Mouse (Mus musculus) forebrain, postnatal 0 days (tissue): ENCODE measurements around the gene Arpp21. TPM values are rescaled to one million over a fixed set of nuclear protein-coding genes. Genes with fewer than 3 reads are reported as not detected.
A peak's percentile ranks its signal among the peaks of the same experiment; 100 is the strongest.

Experiments
- ATAC-seq: fragments of 200-750 bp; cut with Nextera tagmentation; 2 replicates; pipeline ENCODE4 v1.8.0; 2017; ENCODE audit warnings: mild to moderate bottlenecking, moderate library complexity
- DNase-seq: peaks from one replicate; pipeline ENCODE4 v3.0.0-alpha.2; 2015
- H3K27ac ChIP-seq: fragments of 300-500 bp; sonication (generic); 2 replicates; pipeline ENCODE4 v1.5.1; 2014; ENCODE audit warnings: low read depth, mild to moderate bottlenecking, antibody characterized with exemption, low read length, moderate library complexity, mixed read lengths
- H3K27me3 ChIP-seq: fragments of 300-500 bp; sonication (generic); 2 replicates; pipeline ENCODE4 v1.6.1; 2014; ENCODE audit warnings: mild to moderate bottlenecking, low read length, mixed read lengths; ENCODE audit not compliant: insufficient read depth
- H3K36me3 ChIP-seq: fragments of 300-500 bp; sonication (generic); 2 replicates; pipeline ENCODE4 v1.6.1; 2014; ENCODE audit warnings: mild to moderate bottlenecking, moderate library complexity; ENCODE audit not compliant: insufficient read depth
- H3K4me1 ChIP-seq: fragments of 300-500 bp; sonication (generic); 2 replicates; pipeline ENCODE4 v1.6.1; 2014; ENCODE audit warnings: antibody characterized with exemption; ENCODE audit not compliant: insufficient read depth
- H3K4me2 ChIP-seq: fragments of 300-500 bp; sonication (generic); 2 replicates; pipeline ENCODE4 v1.6.1; 2014; ENCODE audit warnings: low read depth, mild to moderate bottlenecking, moderate library complexity
- H3K4me3 ChIP-seq: fragments of 300-500 bp; sonication (generic); 2 replicates; pipeline ENCODE4 v1.5.1; 2014; ENCODE audit warnings: low read depth, low read length, mixed read lengths
- H3K9ac ChIP-seq: fragments of 300-500 bp; sonication (generic); 2 replicates; pipeline ENCODE4 v1.6.1; 2014; ENCODE audit warnings: mild to moderate bottlenecking
- H3K9me3 ChIP-seq: fragments of 300-500 bp; sonication (generic); 2 replicates; pipeline ENCODE4 v1.6.1; 2016; ENCODE audit warnings: low read length
- CTCF ChIP-seq: sonication (generic); IDR thresholded peaks from 2 replicates; pipeline ENCODE4 v1.5.1; 2016; ENCODE audit warnings: antibody characterized with exemption, control low read depth, low read depth
- WGBS: fragments of 180-500 bp; shearing (Covaris S2); extraction: QIAGEN DNeasy Blood & Tissue Kit; methylation state at CpG from one replicate; pipeline ENCODE4 v1.1.7; 2014; 5-methylcytosine and 5-hydroxymethylcytosine counted together
- polyA plus RNA-seq: library from polyadenylated mRNA; unstranded; fragments of >200 nt; fragmentation: Nextera tagmentation; extraction: Ambion mirVana; gene quantifications from 2 replicates; pipeline ENCODE4 v1.2.1, GENCODE M21; 2015
- total RNA-seq: library from RNA; depleted of rRNA; stranded (reverse); fragments of >200 nt; gene quantifications from 2 replicates; pipeline ENCODE4 v1.2.3, GENCODE M21; 2014

Arpp21 gene
- total and polyA plus RNA-seq, 2 experiments from 2014 or later: 118 to 151 TPM

DNA sequence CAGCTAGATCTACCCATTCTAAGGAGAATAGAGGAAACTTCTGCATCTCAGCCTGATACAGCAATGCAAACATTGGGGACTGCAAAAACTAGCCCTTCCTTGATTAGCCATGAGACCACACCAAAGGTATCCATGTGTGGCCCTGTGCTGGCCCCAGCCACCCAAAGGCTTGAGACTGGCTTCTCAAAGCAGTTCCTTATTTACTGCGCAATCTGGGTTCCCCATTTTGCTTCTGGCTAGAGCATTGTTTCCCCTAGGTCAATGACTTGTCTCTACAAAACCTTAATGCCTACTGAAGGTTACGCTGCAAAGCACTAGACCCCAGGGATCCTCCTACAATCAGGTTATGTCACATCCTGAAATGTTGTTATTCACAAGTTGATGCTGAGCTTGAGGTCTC is 156.8 kb downstream of the Arpp21 start:
- Histone ChIP-seq H3K27me3 (no peaks in the 10 kb centered on the region), H3K9me3 (no peaks in the 10 kb centered on the region), H3K27ac (no peak overlapping the region), H3K4me3 (no peak overlapping the region), H3K36me3 (no peaks in the 10 kb centered on the region; the same call in 1 of the 2 replicates), H3K4me2 (no peak overlapping the region), H3K4me1 (peaks cover 18% of the 10 kb centered on the region; the same call in 1 of the 2 replicates), H3K9ac (no peak overlapping the region)
- ATAC-seq: no peak
- DNase-seq: no peak
- no peak for TF ChIP-seq CTCF
- WGBS: 93% methylated on average over 2 of the region's 2 CpGs

DNA sequence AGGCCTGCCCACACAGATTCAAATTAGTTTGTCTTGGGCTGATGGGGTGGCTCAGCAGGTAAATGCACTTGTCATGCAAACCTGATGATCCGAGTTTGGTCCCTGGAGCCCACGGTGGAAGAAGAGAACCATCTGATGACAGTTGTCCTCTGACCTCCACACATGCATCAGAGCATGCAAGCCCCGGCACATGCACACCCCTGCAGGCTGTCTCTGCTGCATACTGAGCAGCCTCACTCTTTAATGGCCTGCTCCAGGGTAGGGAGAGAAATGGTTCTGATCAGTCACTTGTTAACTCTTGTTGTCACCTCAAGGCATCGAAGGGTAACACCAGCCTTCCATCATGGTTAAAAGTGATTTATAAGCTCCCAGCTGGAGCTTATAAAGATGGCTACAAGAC is 157.3 kb downstream of the Arpp21 start:
- ATAC-seq (no peak), DNase-seq (no peak)
- Histone ChIP-seq H3K9ac (no peak overlapping the region), H3K4me2 (no peak overlapping the region), H3K9me3 (no peaks in the 10 kb centered on the region), H3K4me1 (peaks cover 18% of the 10 kb centered on the region; the same call in 1 of the 2 replicates), H3K4me3 (no peak overlapping the region), H3K36me3 (no peaks in the 10 kb centered on the region; the same call in 1 of the 2 replicates), H3K27ac (no peak overlapping the region), H3K27me3 (no peaks in the 10 kb centered on the region)
- WGBS: 77% methylated on average over 4 of the region's 4 CpGs
- TF ChIP-seq CTCF: no peak

DNA sequence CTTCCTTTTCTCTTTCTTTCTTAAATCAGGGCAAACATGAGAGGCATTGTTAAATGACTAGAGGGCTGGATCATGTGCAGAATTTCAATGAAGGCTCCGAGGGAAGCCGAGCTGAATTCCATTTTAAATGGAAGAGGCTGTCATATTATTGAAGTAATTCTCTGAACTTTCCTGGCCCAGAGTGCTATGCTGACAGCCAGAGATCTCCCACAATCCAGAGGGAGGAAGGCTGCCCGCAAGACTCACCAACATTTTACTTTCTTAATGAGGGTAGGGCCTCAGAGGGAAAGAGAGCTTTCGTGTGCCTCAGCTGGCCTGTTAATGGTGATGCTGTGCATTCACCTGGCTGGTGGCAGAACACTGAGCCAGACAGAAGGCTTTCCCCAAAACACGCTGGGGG is 160.5 kb downstream of the Arpp21 start:
- no peaks in the 10 kb centered on the region for H3K27me3 ChIP-seq
- no peak for TF ChIP-seq CTCF
- peaks cover 18% of the 10 kb centered on the region; the same call in 1 of the 2 replicates for H3K4me1 ChIP-seq
- no peak overlapping the region for H3K4me3 ChIP-seq
- WGBS: 26% methylated on average over 5 of the region's 5 CpGs
- H3K27ac ChIP-seq: peak overlapping the region; percentile 66
- no peaks in the 10 kb centered on the region for H3K9me3 ChIP-seq
- no peaks in the 10 kb centered on the region; the same call in 1 of the 2 replicates for H3K36me3 ChIP-seq
- H3K9ac ChIP-seq: no peak overlapping the region
- no peak for DNase-seq
- H3K4me2 ChIP-seq: no peak overlapping the region
- ATAC-seq: peak; percentile 44; the same call in 1 of the 2 replicates

DNA sequence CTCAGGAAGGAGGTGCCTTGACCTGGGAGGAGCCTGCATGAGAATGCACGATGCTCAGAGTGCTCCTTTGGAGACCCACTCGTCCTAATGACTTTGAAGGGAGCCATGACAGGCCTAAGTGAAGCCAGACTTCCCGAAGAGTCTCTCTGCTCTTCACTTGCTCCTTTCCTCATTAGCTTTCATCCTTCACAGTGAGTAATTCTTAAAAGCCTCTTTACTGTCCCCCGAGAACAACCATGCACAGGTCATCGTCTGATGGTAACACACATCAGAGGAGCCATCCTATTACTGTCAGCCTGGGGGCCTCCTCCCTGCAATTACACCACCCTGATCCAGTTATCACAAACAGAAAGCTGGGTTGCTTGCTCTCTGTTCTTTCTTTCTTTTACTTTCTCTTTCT is 160.9 kb downstream of the Arpp21 start:
- H3K4me2 ChIP-seq: no peak overlapping the region
- peak; percentile 32; the same call in 1 of the 2 replicates for ATAC-seq
- no peaks in the 10 kb centered on the region for H3K9me3 ChIP-seq
- no peak overlapping the region for H3K9ac ChIP-seq
- no peak overlapping the region for H3K4me3 ChIP-seq
- DNase-seq: no peak
- no peaks in the 10 kb centered on the region; the same call in 1 of the 2 replicates for H3K36me3 ChIP-seq
- H3K4me1 ChIP-seq: peaks cover 18% of the 10 kb centered on the region; the same call in 1 of the 2 replicates
- 8% methylated on average over 5 of the region's 5 CpGs for WGBS
- H3K27ac ChIP-seq: peak overlapping the region; percentile 66
- no peaks in the 10 kb centered on the region for H3K27me3 ChIP-seq
- TF ChIP-seq CTCF: no peak

DNA sequence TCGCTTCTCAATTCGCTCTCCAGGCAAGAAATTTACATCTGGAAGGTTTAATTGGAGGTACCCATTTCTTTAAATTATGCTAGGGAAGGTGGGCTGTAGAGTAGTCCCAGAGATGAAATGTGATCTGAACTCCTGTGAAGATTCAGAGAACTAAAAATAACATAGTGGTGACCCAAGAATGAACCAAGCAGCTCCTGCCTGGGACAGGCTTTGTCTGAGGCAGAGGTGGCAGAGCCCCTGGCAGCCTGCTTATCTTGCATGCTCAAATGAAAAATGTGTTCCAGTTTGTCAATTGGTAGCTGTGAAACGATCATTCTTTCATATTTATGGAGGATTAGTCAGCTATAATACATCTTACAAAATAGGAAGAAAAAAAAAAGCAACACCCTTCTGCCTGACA is 164.4 kb downstream of the Arpp21 start:
- Histone ChIP-seq H3K9ac (no peak overlapping the region), H3K4me2 (no peak overlapping the region), H3K9me3 (no peaks in the 10 kb centered on the region), H3K4me1 (peaks cover 18% of the 10 kb centered on the region; the same call in 1 of the 2 replicates), H3K27ac (no peak overlapping the region), H3K36me3 (peaks cover 3% of the 10 kb centered on the region; the same call in 1 of the 2 replicates), H3K4me3 (no peak overlapping the region), H3K27me3 (no peaks in the 10 kb centered on the region)
- WGBS: 29% methylated on average over 3 of the region's 3 CpGs
- TF ChIP-seq CTCF: no peak
- ATAC-seq (0 out of 2 replicates have a peak, but pooled peaks have one; percentile 21), DNase-seq (no peak)

DNA sequence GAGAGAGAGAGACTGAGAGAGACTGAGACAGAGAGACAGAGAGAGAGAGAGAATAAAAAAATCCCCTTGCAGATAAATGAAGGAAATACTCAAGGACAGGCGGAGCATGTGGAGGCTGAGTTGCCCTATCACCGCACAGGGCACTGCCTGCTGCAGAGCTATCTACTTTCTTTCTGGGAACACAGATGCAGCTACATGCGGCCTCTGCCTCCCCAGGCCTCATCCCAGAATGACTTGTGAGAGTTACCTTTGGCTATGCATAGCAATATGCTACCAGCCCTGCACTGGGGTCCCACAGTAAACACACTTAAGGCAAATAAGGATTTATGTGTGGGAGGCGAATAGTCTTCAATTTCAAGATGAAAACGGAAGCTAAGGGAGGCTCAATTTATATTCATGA is 164.8 kb downstream of the Arpp21 start:
- no peaks in the 10 kb centered on the region for H3K9me3 ChIP-seq
- H3K4me2 ChIP-seq: no peak overlapping the region
- no peak for TF ChIP-seq CTCF
- peaks cover 18% of the 10 kb centered on the region; the same call in 1 of the 2 replicates for H3K4me1 ChIP-seq
- peaks cover 7% of the 10 kb centered on the region for H3K36me3 ChIP-seq
- H3K27ac ChIP-seq: peak overlapping the region; percentile 9; the same call in 1 of the 2 replicates
- no peak overlapping the region for H3K9ac ChIP-seq
- 39% methylated on average over 5 of the region's 5 CpGs for WGBS
- no peak for DNase-seq
- ATAC-seq: no peak
- H3K27me3 ChIP-seq: no peaks in the 10 kb centered on the region
- H3K4me3 ChIP-seq: no peak overlapping the region

DNA sequence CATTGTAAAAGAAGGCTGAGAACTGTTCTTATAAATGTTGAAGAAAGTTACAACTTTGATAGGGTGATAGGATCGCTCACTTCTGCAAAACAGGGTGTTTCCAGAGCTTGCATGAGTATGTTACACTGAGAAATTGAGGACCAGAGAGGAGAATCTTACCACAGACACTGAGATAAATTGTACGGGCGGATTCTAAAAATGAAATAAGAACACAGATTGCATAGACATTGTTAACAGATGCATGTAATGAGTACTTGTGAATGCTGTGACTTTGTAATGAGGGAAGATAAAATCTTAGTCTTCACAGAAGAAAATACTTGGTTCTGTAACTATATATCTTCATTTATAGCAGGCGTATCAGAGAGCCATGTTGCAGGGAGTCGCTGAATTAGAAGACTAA is 167.5 kb downstream of the Arpp21 start:
- Histone ChIP-seq H3K9ac (no peak overlapping the region), H3K27ac (no peak overlapping the region), H3K9me3 (no peaks in the 10 kb centered on the region), H3K36me3 (peaks cover 20% of the 10 kb centered on the region), H3K27me3 (no peaks in the 10 kb centered on the region), H3K4me2 (no peak overlapping the region), H3K4me1 (no peaks in the 10 kb centered on the region), H3K4me3 (no peak overlapping the region)
- peak; percentile 61 for ATAC-seq
- TF ChIP-seq CTCF: no peak
- 73% methylated on average over 5 of the region's 5 CpGs for WGBS
- DNase-seq: no peak
